Mouse (Mus musculus) stomach, embryonic 16.5 days (tissue): ENCODE measurements around the gene Sap30bp. TPM values are rescaled to one million over a fixed set of nuclear protein-coding genes. Genes with fewer than 3 reads are reported as not detected.

Source experiments
- ATAC-seq: fragments of 200-750 bp; cut with Nextera tagmentation; 2 replicates; pipeline ENCODE4 v1.8.0; 2017; ENCODE audit warnings: moderate number of reproducible peaks, moderate TSS enrichment; ENCODE audit not compliant: insufficient read depth, low FRiP score
- H3K27ac ChIP-seq: fragments of 300-500 bp; sonication (generic); 2 replicates; pipeline ENCODE4 v1.5.1; 2014; ENCODE audit warnings: low read length
- H3K27me3 ChIP-seq: fragments of 300-500 bp; sonication (generic); 2 replicates; pipeline ENCODE4 v1.6.1; 2014; ENCODE audit warnings: low read length, control low read depth, mixed read lengths; ENCODE audit not compliant: control insufficient read depth, insufficient read depth
- H3K36me3 ChIP-seq: fragments of 300-500 bp; sonication (generic); 2 replicates; pipeline ENCODE4 v1.6.1; 2014; ENCODE audit warnings: low read length; ENCODE audit not compliant: control insufficient read depth, insufficient read depth
- H3K4me1 ChIP-seq: fragments of 300-500 bp; sonication (generic); 2 replicates; pipeline ENCODE4 v1.6.1; 2014; ENCODE audit warnings: low read length, control low read depth, mixed read lengths; ENCODE audit not compliant: control insufficient read depth, insufficient read depth
- H3K4me2 ChIP-seq: fragments of 300-500 bp; sonication (generic); 2 replicates; pipeline ENCODE4 v1.6.1; 2014; ENCODE audit warnings: low read depth, low read length, mixed read lengths
- H3K4me3 ChIP-seq: fragments of 300-500 bp; sonication (generic); replicated peaks from 2 replicates; pipeline ENCODE4 v1.5.1; 2014; ENCODE audit warnings: mild to moderate bottlenecking, low read length
- H3K9ac ChIP-seq: fragments of 300-500 bp; sonication (generic); 2 replicates; pipeline ENCODE4 v1.6.1; 2014; ENCODE audit warnings: low read length
- H3K9me3 ChIP-seq: fragments of 300-500 bp; sonication (generic); replicated peaks from 2 replicates; pipeline ENCODE4 v1.6.1; 2016; ENCODE audit warnings: low read length, control low read depth; ENCODE audit not compliant: control insufficient read depth
- WGBS: fragments of 180-500 bp; shearing (Covaris S2); extraction: QIAGEN DNeasy Blood & Tissue Kit; methylation state at CpG from one replicate; pipeline ENCODE4 v1.1.7; 2014; 5-methylcytosine and 5-hydroxymethylcytosine counted together
- polyA plus RNA-seq: library from polyadenylated mRNA; unstranded; fragments of >200 nt; fragmentation: Nextera tagmentation; extraction: Ambion mirVana; gene quantifications from 2 replicates; pipeline ENCODE4 v1.2.1, GENCODE M21; 2015

Gene Sap30bp
- polyA plus RNA-seq, 1 experiment from 2014 or later, result 32.0 TPM

GRCm38 (mm10) chr11:115919073-115919472, 14.0 kb upstream of the Sap30bp start:
- Histone ChIP-seq H3K4me1 (no peaks in the 10 kb centered on the region), H3K9ac (no peak overlapping the region), H3K4me3 (no peak overlapping the region), H3K9me3 (no peaks in the 10 kb centered on the region), H3K36me3 (no peaks in the 10 kb centered on the region), H3K27me3 (no peaks in the 10 kb centered on the region), H3K4me2 (no peak overlapping the region), H3K27ac (no peak overlapping the region)
- no peak for ATAC-seq
- WGBS, result 76% methylated on average over 5 of the region's 5 CpGs

GRCm38 (mm10) chr11:115920110-115920818, 12.8 kb upstream of the Sap30bp start:
- ATAC-seq, result no peak
- Histone ChIP-seq H3K9ac (no peak overlapping the region), H3K27me3 (no peaks in the 10 kb centered on the region), H3K4me3 (no peak overlapping the region), H3K9me3 (no peaks in the 10 kb centered on the region), H3K4me2 (no peak overlapping the region), H3K4me1 (no peaks in the 10 kb centered on the region), H3K27ac (no peak overlapping the region), H3K36me3 (no peaks in the 10 kb centered on the region; the same call in 1 of the 2 replicates)
- 47% methylated on average over 6 of the region's 6 CpGs for WGBS

- H3K27me3 ChIP-seq, result no peaks in the 10 kb centered on the region
- H3K9ac ChIP-seq, result no peak overlapping the region
- no peaks in the 10 kb centered on the region for H3K4me1 ChIP-seq
- no peak for ATAC-seq
- WGBS, result 97% methylated on average over 1 of the region's 1 CpGs
- no peak overlapping the region for H3K27ac ChIP-seq
- no peaks in the 10 kb centered on the region for H3K9me3 ChIP-seq
- H3K4me2 ChIP-seq, result no peak overlapping the region
- no peaks in the 10 kb centered on the region; the same call in 1 of the 2 replicates for H3K36me3 ChIP-seq
- H3K4me3 ChIP-seq, result no peak overlapping the region
Observed at GRCm38 (mm10) chr11:115921986-115922385, 11.1 kb upstream of the Sap30bp start.

- Histone ChIP-seq H3K4me3 (no peak overlapping the region), H3K9ac (no peak overlapping the region), H3K27me3 (no peaks in the 10 kb centered on the region), H3K36me3 (no peaks in the 10 kb centered on the region; the same call in 1 of the 2 replicates), H3K4me2 (no peak overlapping the region), H3K4me1 (peaks cover 10% of the 10 kb centered on the region), H3K27ac (no peak overlapping the region), H3K9me3 (no peaks in the 10 kb centered on the region)
- 90% methylated on average over 8 of the region's 8 CpGs for WGBS
- ATAC-seq, result no peak
Observed at GRCm38 (mm10) chr11:115929031-115929430, 4.1 kb upstream of the Sap30bp start.

GRCm38 (mm10) chr11:115929818-115930217, 3.3 kb upstream of the Sap30bp start:
- no peak overlapping the region for H3K4me3 ChIP-seq
- no peaks in the 10 kb centered on the region for H3K27me3 ChIP-seq

GRCm38 (mm10) chr11:115931235-115931634, 1.8 kb upstream of the Sap30bp start:
- no peak for ATAC-seq
- Histone ChIP-seq H3K4me3 (no peak overlapping the region), H3K4me1 (peaks cover 17% of the 10 kb centered on the region), H3K9me3 (no peaks in the 10 kb centered on the region), H3K27me3 (no peaks in the 10 kb centered on the region), H3K4me2 (no peak overlapping the region), H3K36me3 (no peaks in the 10 kb centered on the region), H3K27ac (no peak overlapping the region), H3K9ac (no peak overlapping the region)
- 66% methylated on average over 3 of the region's 3 CpGs for WGBS

More at GRCm38 (mm10) chr11:115929818-115930217, 3.3 kb upstream of the Sap30bp start:
- no peak overlapping the region for H3K27ac ChIP-seq
- ATAC-seq, result no peak
- H3K9ac ChIP-seq, result no peak overlapping the region
- WGBS, result 68% methylated on average over 3 of the region's 3 CpGs
- peaks cover 17% of the 10 kb centered on the region for H3K4me1 ChIP-seq
- no peaks in the 10 kb centered on the region for H3K9me3 ChIP-seq
- no peak overlapping the region for H3K4me2 ChIP-seq
- no peaks in the 10 kb centered on the region; the same call in 1 of the 2 replicates for H3K36me3 ChIP-seq

GRCm38 (mm10) chr11:115933747-115934110, 647 bp downstream of the Sap30bp start:
- Histone ChIP-seq H3K9me3 (no peaks in the 10 kb centered on the region), H3K27ac (0 out of 2 replicates have a peak overlapping the region, but pooled peaks have one; percentile 1), H3K4me2 (peak overlapping the region; percentile 92), H3K27me3 (no peaks in the 10 kb centered on the region), H3K36me3 (peaks cover 6% of the 10 kb centered on the region; the same call in 1 of the 2 replicates), H3K9ac (peak overlapping the region; percentile 87), H3K4me3 (peak overlapping the region; percentile 82), H3K4me1 (peaks cover 17% of the 10 kb centered on the region)
- under 1% methylated on average over 16 of the region's 16 CpGs for WGBS
- 0 out of 2 replicates have a peak, but pooled peaks have one; percentile 4 for ATAC-seq

GRCm38 (mm10) chr11:115939690-115940329, 6.7 kb downstream of the Sap30bp start:
- Histone ChIP-seq H3K36me3 (peaks cover 20% of the 10 kb centered on the region; the same call in 1 of the 2 replicates), H3K27ac (no peak overlapping the region)

GRCm38 (mm10) chr11:115941980-115942379, 8.9 kb downstream of the Sap30bp start:
- Histone ChIP-seq H3K9ac (no peak overlapping the region), H3K27ac (no peak overlapping the region), H3K4me1 (no peaks in the 10 kb centered on the region), H3K27me3 (no peaks in the 10 kb centered on the region), H3K9me3 (no peaks in the 10 kb centered on the region), H3K4me2 (no peak overlapping the region), H3K4me3 (no peak overlapping the region), H3K36me3 (peaks cover 20% of the 10 kb centered on the region; the same call in 1 of the 2 replicates)
- ATAC-seq, result no peak
- 82% methylated on average over 7 of the region's 7 CpGs for WGBS

More at GRCm38 (mm10) chr11:115939690-115940329, 6.7 kb downstream of the Sap30bp start:
- no peaks in the 10 kb centered on the region for H3K9me3 ChIP-seq
- ATAC-seq, result no peak
- WGBS, result 32% methylated on average over 6 of the region's 6 CpGs
- no peaks in the 10 kb centered on the region for H3K27me3 ChIP-seq
- H3K4me2 ChIP-seq, result no peak overlapping the region
- no peak overlapping the region for H3K9ac ChIP-seq
- H3K4me1 ChIP-seq, result no peaks in the 10 kb centered on the region
- H3K4me3 ChIP-seq, result no peak overlapping the region
